Mouse (Mus musculus): ENCODE data around the gene Cited4. TPM values are rescaled to one million over a fixed set of nuclear protein-coding genes. Genes with fewer than 3 reads are reported as not detected.
A peak's percentile ranks its signal among the peaks of the same experiment; 100 is the strongest.

Gene Cited4
- polyA plus RNA-seq, 1 experiment from 2014 or later = 1.4 TPM

DNA sequence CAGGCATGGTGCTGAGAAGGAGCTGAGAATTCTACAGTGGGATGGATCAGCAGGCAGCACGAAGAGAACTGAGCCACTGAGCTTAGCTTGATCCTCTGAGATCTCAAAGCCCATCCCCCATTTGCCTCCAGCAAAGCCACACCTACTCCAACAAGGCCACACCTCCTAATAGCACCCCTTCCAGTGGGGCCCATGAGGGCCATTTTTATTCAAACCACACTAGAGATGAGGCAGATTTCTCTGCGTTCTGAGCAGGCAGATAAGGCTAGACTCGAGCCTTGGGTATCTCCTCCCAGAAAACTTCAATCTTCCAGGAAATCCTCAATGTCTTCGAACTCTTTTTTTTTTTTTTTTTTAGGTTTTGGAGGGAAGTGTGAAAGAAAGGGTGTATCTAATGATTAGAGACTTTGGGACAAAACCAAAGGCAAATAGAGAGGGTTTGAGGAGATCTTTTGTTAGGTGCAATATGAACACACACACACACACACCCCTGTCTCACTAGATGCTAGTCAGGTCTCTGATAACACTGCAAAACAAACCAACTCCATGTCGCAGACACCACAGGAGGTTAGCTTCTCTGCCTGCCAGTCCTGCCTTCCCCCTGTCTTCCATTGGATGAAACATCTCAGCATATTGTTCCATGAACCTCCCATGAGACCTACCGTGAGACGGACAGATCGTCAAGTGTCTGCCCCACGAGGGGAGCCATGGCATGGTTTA is 17.1 kb downstream of the Cited4 start:
- Histone ChIP-seq H3K36me3 (no peaks in the 10 kb centered on the region), H3K4me3 (no peak overlapping the region), H3K4me2 (no peak overlapping the region), H3K4me1 (replicated peaks) (peaks cover 9% of the 10 kb centered on the region; the same call in 1 of the 2 replicates), H3K9me3 (no peaks in the 10 kb centered on the region), H3K9ac (no peak overlapping the region), H3K27me3 (0 out of 2 replicates have a peak, but pooled peaks cover 6% of the 10 kb centered on the region), H3K27ac (replicated peaks) (no peak overlapping the region)
- WGBS = 42% methylated on average over 9 of the region's 9 CpGs
- no peak for ATAC-seq (ENCODE audit: low read depth)

DNA sequence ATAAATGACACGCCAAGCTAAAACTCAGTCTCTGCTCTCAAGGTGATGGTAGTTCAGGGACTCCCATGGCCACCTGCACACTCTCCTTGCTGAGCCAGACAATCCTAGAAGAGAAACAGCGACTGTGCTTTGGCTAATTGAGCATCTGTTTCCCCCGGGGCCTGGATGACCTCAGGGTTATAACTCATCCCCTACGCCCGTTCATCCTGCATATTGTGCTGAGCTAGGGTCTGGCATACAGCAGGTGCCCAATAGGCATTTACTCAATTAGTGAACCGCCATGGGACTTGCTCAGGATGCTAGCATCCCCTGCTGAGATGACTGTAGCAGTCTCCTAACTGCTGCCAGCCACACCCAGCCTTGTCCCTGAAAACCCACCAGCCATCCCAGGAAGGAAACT is 20.9 kb downstream of the Cited4 start:
- H3K27me3 ChIP-seq = 0 out of 2 replicates have a peak, but pooled peaks cover 3% of the 10 kb centered on the region
- H3K9me3 ChIP-seq = no peaks in the 10 kb centered on the region
- ATAC-seq (ENCODE audit: low read depth) = peak; percentile 50; the same call in 1 of the 2 replicates
- H3K36me3 ChIP-seq = no peaks in the 10 kb centered on the region
- H3K4me3 ChIP-seq = no peak overlapping the region
- peaks cover 9% of the 10 kb centered on the region; the same call in 1 of the 2 replicates for H3K4me1 ChIP-seq (replicated peaks)
- H3K27ac ChIP-seq (replicated peaks) = no peak overlapping the region
- no peak overlapping the region for H3K9ac ChIP-seq
- 9% methylated on average over 6 of the region's 6 CpGs for WGBS
- H3K4me2 ChIP-seq = no peak overlapping the region

GRCm38 (mm10) chr4:120689317-120689716 is 22.9 kb downstream of the Cited4 start:
- no peak overlapping the region for H3K4me2 ChIP-seq
- no peaks in the 10 kb centered on the region for H3K9me3 ChIP-seq
- H3K4me1 ChIP-seq (replicated peaks) = peaks cover 9% of the 10 kb centered on the region; the same call in 1 of the 2 replicates
- ATAC-seq (ENCODE audit: low read depth) = no peak
- no peak overlapping the region for H3K9ac ChIP-seq
- WGBS = 72% methylated on average over 6 of the region's 6 CpGs
- H3K36me3 ChIP-seq = no peaks in the 10 kb centered on the region
- H3K4me3 ChIP-seq = no peak overlapping the region
- no peak overlapping the region for H3K27ac ChIP-seq (replicated peaks)
- 0 out of 2 replicates have a peak, but pooled peaks cover 2% of the 10 kb centered on the region for H3K27me3 ChIP-seq

- no peak overlapping the region for H3K9ac ChIP-seq
- peaks cover 24% of the 10 kb centered on the region for H3K27me3 ChIP-seq
- no peak for ATAC-seq (ENCODE audit: low read depth)
- H3K4me2 ChIP-seq = no peak overlapping the region
- H3K36me3 ChIP-seq = no peaks in the 10 kb centered on the region
- H3K9me3 ChIP-seq = no peaks in the 10 kb centered on the region
- WGBS = 37% methylated on average over 10 of the region's 10 CpGs
- no peak overlapping the region for H3K27ac ChIP-seq (replicated peaks)
- no peaks in the 10 kb centered on the region for H3K4me1 ChIP-seq (replicated peaks)
- H3K4me3 ChIP-seq = no peak overlapping the region
Measured at GRCm38 (mm10) chr4:120692717-120693116, 26.3 kb downstream of the Cited4 start.

DNA sequence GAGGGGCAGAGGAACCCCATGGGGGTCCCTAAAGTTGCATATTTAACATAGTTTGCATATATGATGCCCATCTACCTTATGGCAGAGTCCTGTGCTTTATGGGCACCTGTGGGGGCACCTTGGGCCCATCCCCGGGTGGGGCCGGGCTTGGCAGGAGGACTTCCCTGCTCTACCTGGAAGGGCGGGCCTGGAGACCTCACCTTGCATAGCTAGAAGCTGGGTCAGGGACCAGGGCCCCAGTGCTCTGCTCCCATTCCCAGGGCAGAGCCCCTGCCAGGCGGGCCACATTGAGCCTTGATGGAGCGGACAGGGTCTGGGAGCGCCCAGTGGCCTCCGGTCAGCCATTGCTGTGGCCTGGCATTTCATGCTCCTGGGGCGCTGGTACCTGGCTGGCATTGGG is 31.0 kb downstream of the Cited4 start:
- Histone ChIP-seq H3K4me2 (no peak overlapping the region), H3K36me3 (no peaks in the 10 kb centered on the region), H3K27me3 (peaks cover 49% of the 10 kb centered on the region), H3K4me1 (replicated peaks) (no peaks in the 10 kb centered on the region; the same call in 1 of the 2 replicates), H3K9me3 (no peaks in the 10 kb centered on the region), H3K4me3 (no peak overlapping the region), H3K9ac (no peak overlapping the region), H3K27ac (replicated peaks) (no peak overlapping the region)
- 90% methylated on average over 8 of the region's 8 CpGs for WGBS
- ATAC-seq (ENCODE audit: low read depth) = no peak

DNA sequence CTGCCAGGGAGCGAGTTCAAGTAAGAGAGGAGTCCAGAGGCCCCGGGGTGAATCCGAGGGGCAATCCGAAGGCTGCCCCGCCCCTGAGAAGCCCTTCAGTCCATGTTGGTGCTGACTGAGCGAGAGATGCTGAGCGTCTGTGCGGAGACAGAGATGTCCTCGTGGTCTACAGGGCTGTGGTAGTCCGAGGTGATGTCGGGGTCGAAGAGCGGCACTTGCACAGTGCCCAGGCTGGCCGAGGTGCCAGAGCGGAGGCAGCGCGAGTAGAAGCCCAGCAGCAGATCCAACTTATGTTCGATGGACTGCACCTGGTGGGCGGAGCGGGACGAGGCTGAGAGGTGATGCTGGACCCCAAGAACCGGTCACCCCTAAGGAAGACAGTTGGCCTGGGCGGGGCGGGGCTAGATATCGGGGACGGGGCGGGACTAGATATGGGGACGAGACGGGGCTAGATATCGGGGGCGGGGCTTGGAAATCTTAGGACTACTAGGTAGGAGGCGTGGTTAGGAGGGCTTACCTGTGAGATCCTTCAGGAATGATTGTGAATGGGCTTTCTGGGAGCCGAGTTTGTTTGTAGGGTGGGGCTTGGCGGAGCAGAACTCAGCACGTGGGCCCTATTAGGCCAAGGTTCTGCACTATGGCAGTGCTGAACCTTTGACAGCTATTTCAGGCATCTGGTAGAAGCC is 31.6 kb downstream of the Cited4 start:
- peak overlapping the region; percentile 13; the same call in 1 of the 2 replicates for H3K4me2 ChIP-seq
- no peak overlapping the region for H3K9ac ChIP-seq
- no peaks in the 10 kb centered on the region for H3K36me3 ChIP-seq
- H3K27ac ChIP-seq (replicated peaks) = no peak overlapping the region
- 17% methylated on average over 35 of the region's 35 CpGs for WGBS
- no peaks in the 10 kb centered on the region for H3K9me3 ChIP-seq
- no peak overlapping the region for H3K4me3 ChIP-seq
- peaks cover 49% of the 10 kb centered on the region for H3K27me3 ChIP-seq
- H3K4me1 ChIP-seq (replicated peaks) = no peaks in the 10 kb centered on the region; the same call in 1 of the 2 replicates
- ATAC-seq (ENCODE audit: low read depth) = no peak

- Histone ChIP-seq H3K9ac (no peak overlapping the region), H3K36me3 (no peaks in the 10 kb centered on the region), H3K4me1 (replicated peaks) (no peaks in the 10 kb centered on the region; the same call in 1 of the 2 replicates), H3K27ac (replicated peaks) (no peak overlapping the region), H3K27me3 (peaks cover 44% of the 10 kb centered on the region), H3K9me3 (no peaks in the 10 kb centered on the region), H3K4me2 (no peak overlapping the region), H3K4me3 (no peak overlapping the region)
- 83% methylated on average over 3 of the region's 3 CpGs for WGBS
- ATAC-seq (ENCODE audit: low read depth) = no peak
Measured at GRCm38 (mm10) chr4:120701180-120701579, 34.8 kb downstream of the Cited4 start.

- ATAC-seq (ENCODE audit: low read depth) = no peak
- H3K9me3 ChIP-seq = no peaks in the 10 kb centered on the region
- 80% methylated on average over 8 of the region's 8 CpGs for WGBS
- H3K4me2 ChIP-seq = no peak overlapping the region
- no peak overlapping the region for H3K4me3 ChIP-seq
- H3K36me3 ChIP-seq = no peaks in the 10 kb centered on the region
- peaks cover 35% of the 10 kb centered on the region for H3K27me3 ChIP-seq
- no peak overlapping the region for H3K27ac ChIP-seq (replicated peaks)
- no peaks in the 10 kb centered on the region; the same call in 1 of the 2 replicates for H3K4me1 ChIP-seq (replicated peaks)
- no peak overlapping the region for H3K9ac ChIP-seq
Measured at GRCm38 (mm10) chr4:120702056-120702455, 35.7 kb downstream of the Cited4 start.

- Histone ChIP-seq H3K4me2 (no peak overlapping the region), H3K9ac (no peak overlapping the region), H3K27me3 (peaks cover 30% of the 10 kb centered on the region), H3K9me3 (no peaks in the 10 kb centered on the region), H3K4me3 (no peak overlapping the region), H3K4me1 (replicated peaks) (no peaks in the 10 kb centered on the region; the same call in 1 of the 2 replicates), H3K27ac (replicated peaks) (no peak overlapping the region), H3K36me3 (no peaks in the 10 kb centered on the region)
- WGBS = 93% methylated on average over 2 of the region's 2 CpGs
- ATAC-seq (ENCODE audit: low read depth) = no peak
Measured at GRCm38 (mm10) chr4:120702511-120702910, 36.1 kb downstream of the Cited4 start.

GRCm38 (mm10) chr4:120712236-120712635 is 45.9 kb downstream of the Cited4 start:
- WGBS = 61% methylated on average over 12 of the region's 12 CpGs
- Histone ChIP-seq H3K4me1 (replicated peaks) (peaks cover 56% of the 10 kb centered on the region), H3K36me3 (no peaks in the 10 kb centered on the region), H3K27me3 (peaks cover 20% of the 10 kb centered on the region), H3K4me3 (no peak overlapping the region), H3K27ac (replicated peaks) (no peak overlapping the region), H3K9ac (no peak overlapping the region), H3K4me2 (no peak overlapping the region), H3K9me3 (no peaks in the 10 kb centered on the region)
- no peak for ATAC-seq (ENCODE audit: low read depth)

GRCm38 (mm10) chr4:120713021-120713420 is 46.6 kb downstream of the Cited4 start:
- Histone ChIP-seq H3K4me1 (replicated peaks) (peaks cover 52% of the 10 kb centered on the region), H3K27me3 (peaks cover 26% of the 10 kb centered on the region), H3K9me3 (no peaks in the 10 kb centered on the region), H3K36me3 (no peaks in the 10 kb centered on the region), H3K27ac (replicated peaks) (no peak overlapping the region), H3K4me2 (no peak overlapping the region), H3K4me3 (no peak overlapping the region), H3K9ac (no peak overlapping the region)
- no peak for ATAC-seq (ENCODE audit: low read depth)
- WGBS = 96% methylated on average over 6 of the region's 6 CpGs

GRCm38 (mm10) chr4:120713856-120714497 is 47.6 kb downstream of the Cited4 start:
- Histone ChIP-seq H3K4me3 (no peak overlapping the region), H3K27ac (replicated peaks) (0 out of 2 replicates have a peak overlapping the region, but pooled peaks have one; percentile 39), H3K4me2 (no peak overlapping the region), H3K9me3 (no peaks in the 10 kb centered on the region), H3K4me1 (replicated peaks) (peaks cover 46% of the 10 kb centered on the region), H3K36me3 (no peaks in the 10 kb centered on the region), H3K9ac (no peak overlapping the region), H3K27me3 (peaks cover 25% of the 10 kb centered on the region)
- ATAC-seq (ENCODE audit: low read depth) = no peak
- WGBS = 60% methylated on average over 6 of the region's 6 CpGs
